Mouse (Mus musculus) liver, adult 2 months (tissue): ENCODE measurements around the gene Gm12169.

Experiments used
- CTCF ChIP-seq: fragments of 200-500 bp; IDR thresholded peaks from 2 replicates; pipeline ENCODE4 v1.5.1; 2011; ENCODE audit warnings: low read depth, low read length, control low read depth
- POLR2A ChIP-seq: fragments of 200-500 bp; IDR thresholded peaks from 2 replicates; pipeline ENCODE4 v1.6.1; 2011; ENCODE audit warnings: low read length, control low read depth; ENCODE audit not compliant: insufficient read depth; ENCODE audit errors: extremely low read depth

DNA sequence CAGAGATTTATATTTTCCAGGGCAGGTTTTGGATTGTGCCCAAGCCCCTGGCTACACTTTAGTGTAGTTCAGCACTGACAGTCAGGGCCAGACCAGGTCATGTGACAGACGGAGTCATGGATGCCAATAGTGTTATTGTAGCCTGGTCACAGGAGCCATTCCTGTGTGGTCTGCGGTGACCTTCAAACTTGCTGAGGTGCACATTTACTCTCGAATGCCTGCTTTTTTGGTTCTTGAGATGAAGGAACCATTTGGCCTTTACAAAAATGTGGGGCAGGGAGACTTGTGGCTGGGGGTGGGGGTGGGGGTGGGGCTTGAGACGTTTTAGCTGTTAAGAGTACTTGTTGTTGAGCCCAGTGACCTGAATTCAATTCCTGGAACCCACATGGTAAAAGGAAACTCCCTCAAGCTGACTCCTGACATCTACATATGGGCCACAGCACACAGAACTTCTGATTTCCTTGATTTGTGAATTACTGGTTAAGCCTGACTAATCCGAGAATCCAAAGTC lies 54.8 kb downstream of the Gm12169 start:
- no peak for TF ChIP-seq CTCF
- no peak for TF ChIP-seq POLR2A
